Mouse (Mus musculus) olfactory bulb, adult 2 months (tissue): Measurements from ENCODE around the gene Tpk1.

Experiments used
- CTCF ChIP-seq: fragments of 200-500 bp; IDR thresholded peaks from 2 replicates; pipeline ENCODE4 v1.5.1; 2012; ENCODE audit warnings: low read depth, mild to moderate bottlenecking, low read length, moderate library complexity; ENCODE audit not compliant: insufficient read depth
- POLR2A ChIP-seq: fragments of 200-500 bp; IDR thresholded peaks from 2 replicates; pipeline ENCODE4 v1.6.1; 2012; ENCODE audit warnings: mild to moderate bottlenecking, low read depth, low read length, moderate library complexity; ENCODE audit not compliant: insufficient read depth

GRCm38 (mm10) chr6:43373206-43373605 is 292.9 kb downstream of the Tpk1 start:
- no peak for TF ChIP-seq POLR2A
- no peak for TF ChIP-seq CTCF
